Mouse (Mus musculus) spleen, postnatal 4 days (tissue): Measurements from ENCODE around the gene 4931423N10Rik.

ENCODE experiments used
- DNase-seq, 2 experiments: peaks; one replicate each; pipeline ENCODE4 v3.0.0; 2022; ENCODE audit warnings: low spot score in 2 of 2

Gene 4931423N10Rik

GRCm38 (mm10) chr2:23207070-23207526, at the start of gene 4931423N10Rik:
Gene 4931423N10Rik (plus strand): TSS chr2:23207476.
- no peak for DNase-seq

GRCm38 (mm10) chr2:23172305-23172704, 35.0 kb upstream of the 4931423N10Rik start:
- DNase-seq, result no peak

- no peak for DNase-seq
These were observed 12.9 kb upstream of the 4931423N10Rik start for GRCm38 (mm10) chr2:23194366-23194765.

- no peak for DNase-seq
These were observed 6.2 kb upstream of the 4931423N10Rik start for GRCm38 (mm10) chr2:23201034-23201433.

- no peak for DNase-seq
These were observed 4.2 kb upstream of the 4931423N10Rik start for GRCm38 (mm10) chr2:23202900-23203670.

GRCm38 (mm10) chr2:23213661-23214060, 6.4 kb downstream of the 4931423N10Rik start:
- DNase-seq, result no peak

- DNase-seq, result no peak
These were observed 17.9 kb downstream of the 4931423N10Rik start for GRCm38 (mm10) chr2:23225199-23225598.

GRCm38 (mm10) chr2:23228463-23228862, 21.2 kb downstream of the 4931423N10Rik start:
- DNase-seq, result no peak

GRCm38 (mm10) chr2:23234065-23234773, 26.9 kb downstream of the 4931423N10Rik start:
- DNase-seq, result no peak

- DNase-seq, result peak in 1 of 2 experiments; percentile 50
These were observed 83.7 kb downstream of the 4931423N10Rik start for GRCm38 (mm10) chr2:23290991-23291390.

GRCm38 (mm10) chr2:23314869-23315268, 107.6 kb downstream of the 4931423N10Rik start:
- DNase-seq, result no peak
